Mouse (Mus musculus) hindbrain, embryonic 12.5 days (tissue): ENCODE data around the gene Phf13. TPM values are rescaled to one million over a fixed set of nuclear protein-coding genes. Genes with fewer than 3 reads are reported as not detected.
"Not testable (repeated sequence)": the region's sequence is repeated elsewhere in the genome, so short reads cannot be mapped to it uniquely, and the experiment has no call there.

Experiments
- ATAC-seq: fragments of 200-750 bp; cut with Nextera tagmentation; 2 replicates; pipeline ENCODE4 v1.8.0; 2017; ENCODE audit warnings: moderate TSS enrichment; ENCODE audit not compliant: low FRiP score
- H3K27ac ChIP-seq: fragments of 300-500 bp; sonication (generic); 2 replicates; pipeline ENCODE4 v1.5.1; 2016; ENCODE audit warnings: mild to moderate bottlenecking
- H3K27me3 ChIP-seq: fragments of 300-500 bp; sonication (generic); 2 replicates; pipeline ENCODE4 v1.6.1; 2016; ENCODE audit warnings: mild to moderate bottlenecking
- H3K36me3 ChIP-seq: fragments of 300-500 bp; sonication (generic); 2 replicates; pipeline ENCODE4 v1.6.1; 2016; ENCODE audit warnings: mild to moderate bottlenecking
- H3K4me1 ChIP-seq: fragments of 300-500 bp; sonication (generic); 2 replicates; pipeline ENCODE4 v1.6.1; 2016
- H3K4me2 ChIP-seq: fragments of 300-500 bp; sonication (generic); replicated peaks from 2 replicates; pipeline ENCODE4 v1.6.1; 2016; ENCODE audit warnings: mild to moderate bottlenecking
- H3K4me3 ChIP-seq: fragments of 300-500 bp; sonication (generic); 2 replicates; pipeline ENCODE4 v1.5.1; 2016; ENCODE audit warnings: mild to moderate bottlenecking
- H3K9ac ChIP-seq: fragments of 300-500 bp; sonication (generic); 2 replicates; pipeline ENCODE4 v1.6.1; 2016; ENCODE audit warnings: mild to moderate bottlenecking, moderate library complexity
- H3K9me3 ChIP-seq: fragments of 300-500 bp; sonication (generic); replicated peaks from 2 replicates; pipeline ENCODE4 v1.6.1; 2016; ENCODE audit warnings: mild to moderate bottlenecking
- WGBS: fragments of 180-500 bp; shearing (Covaris S2); methylation state at CpG from one replicate; pipeline ENCODE4 v1.1.7; 2016; 5-methylcytosine and 5-hydroxymethylcytosine counted together
- polyA plus RNA-seq: library from polyadenylated mRNA; unstranded; fragments of >200 nt; fragmentation: Nextera tagmentation; extraction: Ambion mirVana; gene quantifications from 2 replicates; pipeline ENCODE4 v1.2.1, GENCODE M21; 2016

The Phf13 gene
- 29.2 and 29.7 TPM in 2 replicates for polyA plus RNA-seq

- H3K4me3 ChIP-seq: peak within 1 kb of the TSS; percentile 99
- no peaks in the 10 kb centered on the region for H3K9me3 ChIP-seq
- H3K4me1 ChIP-seq: peaks cover 19% of the 10 kb centered on the region
- ATAC-seq: peak; percentile 97
- under 1% methylated on average over 79 of the region's 94 CpGs for WGBS
- H3K36me3 ChIP-seq: peaks cover 14% of the 10 kb centered on the region
- H3K4me2 ChIP-seq: peak within 1 kb of the TSS; percentile 87
- peak within 1 kb of the TSS; percentile 84 for H3K27ac ChIP-seq
- H3K27me3 ChIP-seq: no peaks in the 10 kb centered on the region
- peak within 1 kb of the TSS; percentile 97 for H3K9ac ChIP-seq
These were observed at the start of gene Phf13 for GRCm38 (mm10) chr4:151996173-151996950. Gene Phf13, minus strand, starts transcription at chr4:151996258.

DNA sequence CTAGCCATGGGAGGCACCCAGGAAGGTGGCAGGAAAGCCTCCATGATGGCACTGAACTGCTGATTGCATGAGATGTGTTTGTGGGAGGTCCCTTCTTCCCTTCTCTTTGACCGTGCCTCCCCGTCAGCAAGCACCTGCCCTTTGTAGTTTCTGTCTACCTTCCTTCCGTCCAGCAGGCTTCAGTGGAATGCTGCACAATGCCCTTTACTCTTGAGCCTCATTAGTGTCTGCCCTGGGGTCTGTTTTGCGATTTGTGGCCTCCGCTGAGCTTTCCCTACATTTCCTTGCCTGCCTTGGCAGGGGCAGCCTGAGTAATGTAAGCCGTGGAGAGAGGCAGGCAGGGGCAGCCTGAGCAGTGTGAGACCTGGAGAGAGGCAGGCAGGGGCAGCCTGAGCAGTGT is 48.6 kb upstream of the Phf13 start:
- H3K4me2 ChIP-seq: no peak overlapping the region
- ATAC-seq: no peak
- H3K9me3 ChIP-seq: no peaks in the 10 kb centered on the region
- H3K36me3 ChIP-seq: peaks cover 81% of the 10 kb centered on the region
- peaks cover 15% of the 10 kb centered on the region for H3K4me1 ChIP-seq
- 81% methylated on average over 6 of the region's 6 CpGs for WGBS
- H3K4me3 ChIP-seq: no peak overlapping the region
- H3K9ac ChIP-seq: peak overlapping the region; percentile 18; the same call in 1 of the 2 replicates
- no peak overlapping the region for H3K27ac ChIP-seq
- H3K27me3 ChIP-seq: no peaks in the 10 kb centered on the region

- Histone ChIP-seq H3K27me3 (no peaks in the 10 kb centered on the region), H3K4me2 (no peak overlapping the region), H3K4me1 (peaks cover 15% of the 10 kb centered on the region), H3K9ac (no peak overlapping the region), H3K36me3 (peaks cover 69% of the 10 kb centered on the region), H3K27ac (no peak overlapping the region), H3K9me3 (no peaks in the 10 kb centered on the region), H3K4me3 (no peak overlapping the region)
- WGBS: 90% methylated on average over 3 of the region's 3 CpGs
- no peak for ATAC-seq
These were observed 47.1 kb upstream of the Phf13 start for GRCm38 (mm10) chr4:152043171-152043570.

GRCm38 (mm10) chr4:152041924-152042641 is 46.0 kb upstream of the Phf13 start:
- H3K27ac ChIP-seq: no peak overlapping the region
- no peaks in the 10 kb centered on the region for H3K9me3 ChIP-seq
- no peak overlapping the region for H3K4me2 ChIP-seq
- H3K27me3 ChIP-seq: no peaks in the 10 kb centered on the region
- H3K9ac ChIP-seq: no peak overlapping the region
- WGBS: 93% methylated on average over 22 of the region's 22 CpGs
- no peak overlapping the region for H3K4me3 ChIP-seq
- H3K4me1 ChIP-seq: peaks cover 15% of the 10 kb centered on the region
- peaks cover 58% of the 10 kb centered on the region for H3K36me3 ChIP-seq
- ATAC-seq: no peak

DNA sequence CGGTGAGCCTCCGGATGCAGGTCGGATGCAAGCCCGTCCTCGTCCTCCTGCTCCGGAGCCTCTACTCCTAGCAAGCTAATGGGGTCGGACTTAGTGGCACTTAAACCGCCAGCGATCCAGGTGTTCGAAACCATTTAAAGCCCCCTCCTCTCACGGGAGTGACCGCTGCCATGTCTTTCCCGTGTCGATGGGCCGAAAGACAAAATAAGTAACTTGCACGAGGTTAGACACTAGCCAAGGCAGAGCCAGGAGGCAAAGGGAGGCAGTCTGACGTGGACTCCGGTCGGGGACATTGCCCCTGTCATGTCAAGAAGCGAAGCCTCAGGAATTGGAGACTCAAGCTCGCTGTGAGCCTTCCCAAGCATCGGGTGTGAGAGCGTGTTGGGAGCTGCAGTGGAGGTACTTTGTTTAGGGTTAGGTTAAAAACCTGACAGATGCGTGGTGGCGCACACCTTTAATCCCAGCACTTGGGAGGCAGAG is 43.8 kb upstream of the Phf13 start:
- Histone ChIP-seq H3K27ac (no peak overlapping the region), H3K36me3 (peaks cover 40% of the 10 kb centered on the region), H3K4me1 (peaks cover 15% of the 10 kb centered on the region), H3K9me3 (no peaks in the 10 kb centered on the region), H3K27me3 (no peaks in the 10 kb centered on the region), H3K4me3 (peak overlapping the region; percentile 96), H3K4me2 (peak overlapping the region; percentile 98), H3K9ac (peak overlapping the region; percentile 92)
- WGBS: 8% methylated on average over 25 of the region's 25 CpGs
- no peak for ATAC-seq

DNA sequence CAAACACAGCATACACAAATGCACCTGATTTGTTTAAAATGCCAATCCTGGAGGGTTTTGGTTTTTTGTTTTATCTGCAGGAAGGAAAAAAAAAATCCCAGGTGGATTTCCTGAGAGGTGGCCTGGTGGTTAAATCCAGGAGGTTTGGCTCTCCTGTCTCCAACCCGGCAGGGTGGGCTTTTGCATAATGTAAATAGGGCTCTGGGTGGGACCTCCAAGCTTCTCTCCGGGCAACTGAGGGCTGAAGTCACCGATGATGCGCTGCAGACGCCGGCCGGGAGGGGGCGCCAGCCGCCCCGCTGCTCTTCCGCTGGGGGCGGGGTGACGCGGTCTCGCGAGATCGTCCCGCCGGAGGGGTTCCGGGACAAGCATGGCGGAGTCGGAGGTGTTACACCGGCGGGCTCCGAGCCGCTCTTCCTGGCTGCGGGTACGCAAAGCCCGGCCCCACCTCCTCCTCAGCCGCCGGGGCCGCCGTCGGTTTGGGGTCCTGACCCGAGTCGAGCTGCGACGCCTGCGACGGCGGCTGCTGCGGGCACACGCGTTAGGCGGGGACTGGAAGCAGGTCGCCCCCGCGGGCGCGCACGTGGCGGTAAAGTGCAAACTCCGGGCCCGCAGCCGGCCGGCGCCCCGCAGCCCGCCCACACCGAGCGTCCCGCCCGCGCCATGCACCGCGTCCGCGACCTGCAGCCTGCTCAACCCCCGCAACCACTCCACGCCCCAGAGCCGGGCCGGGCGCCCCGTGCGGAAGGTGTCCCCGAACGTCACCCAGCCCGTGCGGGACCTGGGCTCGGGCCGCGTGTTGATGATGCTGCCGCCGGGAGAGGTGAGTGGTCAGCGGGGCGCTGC is 43.1 kb upstream of the Phf13 start, which contains the start of gene Nol9:
Gene Nol9 (plus strand): TSS at position 337 of the 846 bp plus-strand sequence.
- Histone ChIP-seq H3K27me3 (no peaks in the 10 kb centered on the region), H3K36me3 (peaks cover 33% of the 10 kb centered on the region), H3K4me2 (peak within 1 kb of the TSS; percentile 98), H3K4me1 (peaks cover 15% of the 10 kb centered on the region), H3K4me3 (peak within 1 kb of the TSS; percentile 96), H3K9ac (peak within 1 kb of the TSS; percentile 92), H3K9me3 (no peaks in the 10 kb centered on the region), H3K27ac (peak within 1 kb of the TSS; percentile 44; the same call in 1 of the 2 replicates)
- under 1% methylated on average over 86 of the region's 86 CpGs for WGBS
- ATAC-seq: peak; percentile 88

DNA sequence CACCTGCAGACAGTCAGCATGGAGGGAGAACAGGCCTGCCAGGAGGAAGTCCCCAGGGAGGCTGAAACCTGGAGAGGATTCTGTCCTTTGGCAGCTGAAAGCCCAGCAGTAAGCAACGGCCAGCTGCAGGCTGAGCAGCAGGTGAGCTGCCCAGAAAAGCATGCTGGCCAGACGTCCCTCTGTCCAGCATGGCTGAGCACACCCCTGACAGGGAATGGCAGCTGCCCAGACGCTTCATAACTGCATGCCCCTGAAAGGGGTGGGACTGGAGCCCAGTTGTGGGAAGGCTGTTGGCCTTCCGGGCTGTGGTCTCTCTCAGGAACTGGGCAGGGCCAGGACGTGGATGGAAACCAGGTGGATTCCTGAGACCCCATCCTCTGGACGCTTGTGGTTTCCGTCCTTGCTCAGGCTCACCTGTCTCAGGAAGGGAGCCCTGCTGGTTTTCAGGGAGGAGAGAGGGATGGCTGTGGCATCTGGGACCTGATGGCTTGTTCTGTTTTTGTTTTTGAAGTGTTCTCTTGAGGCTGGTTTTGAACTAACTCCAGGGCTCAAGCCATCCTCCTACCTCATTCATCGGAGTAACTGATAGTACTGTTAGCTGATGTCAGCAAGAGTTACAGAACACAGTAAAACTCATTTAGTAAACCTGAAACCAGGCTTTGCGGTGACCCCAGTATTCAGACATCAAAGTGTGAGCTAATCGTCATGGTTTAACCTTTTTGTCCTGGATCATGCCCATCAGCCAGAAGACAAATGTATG is 42.3 kb upstream of the Phf13 start, which contains the start of gene Tas1r1:
Gene Tas1r1 (minus strand): TSS at position 344 of the 760 bp plus-strand sequence.
- Histone ChIP-seq H3K4me2 (peak within 1 kb of the TSS; percentile 98), H3K9me3 (no peaks in the 10 kb centered on the region), H3K4me1 (peaks cover 15% of the 10 kb centered on the region), H3K27me3 (no peaks in the 10 kb centered on the region), H3K27ac (peak within 1 kb of the TSS; percentile 44; the same call in 1 of the 2 replicates), H3K4me3 (peak within 1 kb of the TSS; percentile 96), H3K9ac (peak within 1 kb of the TSS; percentile 92), H3K36me3 (peaks cover 25% of the 10 kb centered on the region)
- ATAC-seq: 0 out of 2 replicates have a peak, but pooled peaks have one; percentile 17
- WGBS: 49% methylated on average over 10 of the region's 10 CpGs

- H3K27me3 ChIP-seq: peaks cover 10% of the 10 kb centered on the region; the same call in 1 of the 2 replicates
- not testable (repeated sequence) for H3K27ac ChIP-seq, H3K36me3 ChIP-seq, H3K9me3 ChIP-seq, H3K9ac ChIP-seq, ATAC-seq, H3K4me2 ChIP-seq, H3K4me3 ChIP-seq
- peaks cover 15% of the 10 kb centered on the region for H3K4me1 ChIP-seq
- 95% methylated on average over 6 of the region's 6 CpGs for WGBS
These were observed 40.4 kb upstream of the Phf13 start for GRCm38 (mm10) chr4:152036464-152036863.

GRCm38 (mm10) chr4:152032922-152033321 is 36.9 kb upstream of the Phf13 start:
- H3K27me3 ChIP-seq: peaks cover 10% of the 10 kb centered on the region; the same call in 1 of the 2 replicates
- ATAC-seq: no peak
- no peak overlapping the region for H3K9ac ChIP-seq
- 92% methylated on average over 13 of the region's 13 CpGs for WGBS
- H3K36me3 ChIP-seq: no peaks in the 10 kb centered on the region
- H3K4me1 ChIP-seq: peaks cover 16% of the 10 kb centered on the region
- no peak overlapping the region for H3K4me3 ChIP-seq
- H3K4me2 ChIP-seq: no peak overlapping the region
- H3K9me3 ChIP-seq: no peaks in the 10 kb centered on the region
- H3K27ac ChIP-seq: no peak overlapping the region

DNA sequence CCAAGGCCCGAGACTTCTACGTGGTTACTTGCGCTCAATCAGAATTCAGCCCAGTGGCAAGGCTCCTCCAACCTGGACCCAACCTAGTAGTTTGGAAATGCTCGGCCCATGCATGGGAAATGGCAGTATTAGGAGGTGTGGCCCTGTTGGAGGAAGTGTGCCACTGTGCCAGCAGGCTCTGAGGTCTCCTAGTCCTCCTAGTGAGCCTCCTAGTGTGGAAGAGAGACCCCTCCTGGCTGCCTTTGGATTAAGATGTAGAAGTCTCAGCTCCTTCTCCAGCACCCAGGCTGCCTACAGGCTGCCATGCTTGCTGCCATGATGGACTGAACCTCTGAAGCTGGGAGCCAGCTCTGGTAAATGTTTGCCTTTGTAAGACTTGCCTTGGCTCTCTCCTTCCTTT is 33.9 kb upstream of the Phf13 start:
- no peak for ATAC-seq
- Histone ChIP-seq H3K4me3 (no peak overlapping the region), H3K4me2 (peak overlapping the region; percentile 15; the same call in 1 of the 2 replicates), H3K9ac (no peak overlapping the region), H3K9me3 (no peaks in the 10 kb centered on the region), H3K36me3 (0 out of 2 replicates have a peak, but pooled peaks cover 4% of the 10 kb centered on the region), H3K27me3 (peaks cover 10% of the 10 kb centered on the region; the same call in 1 of the 2 replicates), H3K27ac (no peak overlapping the region), H3K4me1 (peaks cover 38% of the 10 kb centered on the region)
- WGBS: 70% methylated on average over 4 of the region's 4 CpGs

DNA sequence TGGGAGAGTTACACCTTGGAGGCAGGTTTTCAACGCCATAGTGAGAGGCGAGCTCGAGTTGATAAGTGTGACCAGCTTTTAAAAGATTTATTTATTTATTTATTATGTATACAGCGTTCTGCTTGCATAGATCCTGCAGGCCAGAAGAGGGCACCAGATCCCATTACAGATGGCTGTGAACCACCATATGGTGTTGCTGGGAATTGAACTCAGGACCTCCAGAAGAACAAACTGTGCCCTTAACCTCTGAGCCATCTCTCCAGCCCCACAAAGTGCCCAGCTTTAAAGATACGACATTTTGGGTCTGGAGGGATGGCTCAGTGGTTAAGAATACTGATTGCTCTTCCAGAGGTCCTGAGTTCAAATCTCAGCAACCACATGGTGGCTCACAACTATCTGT is 33.0 kb upstream of the Phf13 start:
- Histone ChIP-seq H3K4me1 (peaks cover 43% of the 10 kb centered on the region), H3K36me3 (peaks cover 13% of the 10 kb centered on the region), H3K9ac (no peak overlapping the region), H3K9me3 (no peaks in the 10 kb centered on the region), H3K27me3 (peaks cover 10% of the 10 kb centered on the region; the same call in 1 of the 2 replicates), H3K4me3 (no peak overlapping the region), H3K4me2 (peak overlapping the region; percentile 99), H3K27ac (no peak overlapping the region)
- no peak for ATAC-seq
- 42% methylated on average over 5 of the region's 5 CpGs for WGBS
